Mouse (Mus musculus): ENCODE measurements around the gene Tubgcp3. TPM values are rescaled to one million over a fixed set of nuclear protein-coding genes. Genes with fewer than 3 reads are reported as not detected.
A peak's percentile ranks its signal among the peaks of the same experiment; 100 is the strongest.

The Tubgcp3 gene
- total and polyA plus RNA-seq, 3 experiments, result 30.0 to 62.0 (median 61.4) TPM

DNA sequence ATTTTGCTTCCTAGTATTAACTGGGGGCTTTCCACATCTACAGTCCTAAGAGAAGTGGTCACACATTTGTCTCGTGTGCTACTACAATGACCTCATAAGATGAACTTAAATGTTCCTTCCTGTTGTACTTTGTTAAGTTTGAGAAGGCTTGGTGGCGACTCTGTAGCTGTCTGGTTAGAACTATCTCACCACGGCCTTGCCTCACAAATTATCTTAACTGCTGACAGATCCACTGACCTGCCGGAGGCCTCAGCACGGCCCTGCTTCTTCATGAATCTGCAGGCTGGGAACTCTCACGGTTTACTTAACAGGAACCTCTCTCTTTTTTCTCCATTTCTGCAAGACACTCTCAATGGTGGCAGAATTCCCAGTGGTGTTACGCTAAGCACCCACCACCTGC is 27.2 kb downstream of the Tubgcp3 start:
- DNase-seq (ENCODE audit: low spot score), result no peak
- peaks cover 90% of the 10 kb centered on the region for H3K36me3 ChIP-seq (replicated peaks)
- ATAC-seq (ENCODE audit: extremely low read depth, insufficient number of reproducible peaks, low FRiP score, poor library complexity, severe bottlenecking), result no peak

DNA sequence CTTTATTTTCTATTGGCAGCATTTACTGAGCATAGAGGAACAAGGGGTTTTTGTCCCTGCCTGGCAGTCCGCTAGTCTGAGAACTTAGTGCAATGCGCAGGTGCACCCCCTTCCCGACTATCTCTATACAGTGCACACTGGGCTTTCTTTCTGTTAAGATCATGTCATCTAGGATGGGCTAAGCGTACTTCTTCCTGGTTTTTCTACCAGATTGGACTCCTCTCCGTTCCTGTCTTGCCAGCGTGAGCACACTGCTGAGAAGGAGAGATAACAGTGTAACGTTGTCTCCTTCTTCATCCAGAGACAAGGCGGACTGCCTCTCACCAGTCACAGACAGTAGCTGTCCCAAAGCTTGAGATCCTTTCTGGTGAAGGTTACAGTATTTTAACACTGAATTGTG is 27.7 kb downstream of the Tubgcp3 start:
- no peak for TF ChIP-seq TAL1 (conservative IDR thresholded peaks at IDR 0.05; ENCODE audit: low read depth, low read length)
- no peak for TF ChIP-seq CTCF (IDR thresholded peaks at IDR 0.05; ENCODE audit: low read depth, low read length)
- TF ChIP-seq POLR2AphosphoS5 (IDR thresholded peaks at IDR 0.05; ENCODE audit: insufficient replicate concordance, low read depth, low read length), result no peak
- TF ChIP-seq GATA2 (IDR thresholded peaks at IDR 0.05; ENCODE audit: borderline replicate concordance, low read depth, low read length), result no peak
- TF ChIP-seq GATA1 (IDR thresholded peaks at IDR 0.05; ENCODE audit: borderline replicate concordance, low read length), result no peak
- H3K36me3 ChIP-seq (replicated peaks), result peaks cover 90% of the 10 kb centered on the region
- no peak overlapping the region for H3K4me3 ChIP-seq (ENCODE audit: low read depth, low read length)
- ATAC-seq (ENCODE audit: extremely low read depth, insufficient number of reproducible peaks, low FRiP score, poor library complexity, severe bottlenecking) (no peak), DNase-seq (ENCODE audit: low spot score) (no peak)
- no peaks in the 10 kb centered on the region for H3K9me3 ChIP-seq (replicated peaks)
- H3K27me3 ChIP-seq (ENCODE audit: insufficient read depth, low read length), result no peaks in the 10 kb centered on the region
- H3K4me1 ChIP-seq (ENCODE audit: insufficient read depth, low read depth, low read length), result no peaks in the 10 kb centered on the region

More for the DNA sequence above, 27.2 kb downstream of the Tubgcp3 start:
- TF ChIP-seq POLR2AphosphoS5 (IDR thresholded peaks at IDR 0.05; ENCODE audit: insufficient replicate concordance, low read depth, low read length) (no peak), GATA2 (IDR thresholded peaks at IDR 0.05; ENCODE audit: borderline replicate concordance, low read depth, low read length) (no peak), CTCF (IDR thresholded peaks at IDR 0.05; ENCODE audit: low read depth, low read length) (no peak), GATA1 (IDR thresholded peaks at IDR 0.05; ENCODE audit: borderline replicate concordance, low read length) (no peak), TAL1 (conservative IDR thresholded peaks at IDR 0.05; ENCODE audit: low read depth, low read length) (no peak)
- H3K4me1 ChIP-seq (ENCODE audit: insufficient read depth, low read depth, low read length), result no peaks in the 10 kb centered on the region
- no peaks in the 10 kb centered on the region for H3K27me3 ChIP-seq (ENCODE audit: insufficient read depth, low read length)
- H3K4me3 ChIP-seq (ENCODE audit: low read depth, low read length), result no peak overlapping the region
- H3K9me3 ChIP-seq (replicated peaks), result no peaks in the 10 kb centered on the region

DNA sequence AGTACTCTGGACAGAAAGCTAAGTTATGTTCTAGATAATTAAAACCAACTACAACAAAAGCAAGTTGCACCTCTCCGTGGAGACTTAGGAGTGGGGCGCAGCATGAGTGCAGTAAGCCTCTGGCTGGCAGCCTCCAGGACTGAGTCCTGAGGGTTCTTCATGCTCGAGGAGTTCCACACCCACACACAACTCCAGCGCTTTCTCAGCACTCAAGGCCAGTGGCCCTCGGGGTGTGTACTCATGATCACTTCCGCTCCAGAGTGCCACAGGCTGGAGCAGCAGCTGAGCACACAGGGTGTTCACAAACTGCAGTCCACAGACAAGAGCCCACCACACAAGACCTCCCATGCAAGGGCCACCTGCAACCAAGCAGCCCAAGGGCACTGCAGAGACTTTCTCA is 30.5 kb downstream of the Tubgcp3 start:
- H3K4me3 ChIP-seq (ENCODE audit: low read depth, low read length), result no peak overlapping the region
- no peaks in the 10 kb centered on the region for H3K4me1 ChIP-seq (ENCODE audit: insufficient read depth, low read depth, low read length)
- ATAC-seq (ENCODE audit: extremely low read depth, insufficient number of reproducible peaks, low FRiP score, poor library complexity, severe bottlenecking) (no peak), DNase-seq (ENCODE audit: low spot score) (no peak)
- peaks cover 91% of the 10 kb centered on the region for H3K36me3 ChIP-seq (replicated peaks)
- TF ChIP-seq CTCF (IDR thresholded peaks at IDR 0.05; ENCODE audit: low read depth, low read length), result no peak
- no peaks in the 10 kb centered on the region for H3K27me3 ChIP-seq (ENCODE audit: insufficient read depth, low read length)
- no peaks in the 10 kb centered on the region for H3K9me3 ChIP-seq (replicated peaks)

DNA sequence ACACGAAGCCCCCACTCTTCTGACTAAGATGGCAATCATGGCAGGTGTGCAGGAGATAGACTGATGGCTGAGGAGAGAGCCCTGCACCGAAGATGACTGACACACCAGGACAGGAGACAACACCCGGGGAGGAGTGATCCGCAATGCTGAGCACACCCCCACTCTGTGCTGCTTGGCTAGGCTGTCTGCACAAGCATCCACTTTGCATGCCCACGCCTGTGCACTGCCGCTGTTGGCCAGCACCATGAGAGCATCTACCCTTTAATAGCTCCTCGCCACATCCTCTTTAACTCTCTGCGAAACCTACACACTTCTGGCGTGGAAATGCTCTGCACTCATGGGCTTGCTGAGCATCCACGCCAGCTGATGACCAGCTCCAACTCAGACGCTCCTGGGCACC is 33.6 kb downstream of the Tubgcp3 start:
- H3K4me1 ChIP-seq (ENCODE audit: insufficient read depth, low read depth, low read length), result no peaks in the 10 kb centered on the region
- no peaks in the 10 kb centered on the region for H3K27me3 ChIP-seq (ENCODE audit: insufficient read depth, low read length)
- H3K36me3 ChIP-seq (replicated peaks), result peaks cover 93% of the 10 kb centered on the region
- ATAC-seq (ENCODE audit: extremely low read depth, insufficient number of reproducible peaks, low FRiP score, poor library complexity, severe bottlenecking) (no peak), DNase-seq (ENCODE audit: low spot score) (no peak)
- no peak overlapping the region for H3K4me3 ChIP-seq (ENCODE audit: low read depth, low read length)
- TF ChIP-seq CTCF (IDR thresholded peaks at IDR 0.05; ENCODE audit: low read depth, low read length), result no peak
- no peak for TF ChIP-seq GATA2 (IDR thresholded peaks at IDR 0.05; ENCODE audit: borderline replicate concordance, low read depth, low read length)
- TF ChIP-seq POLR2AphosphoS5 (IDR thresholded peaks at IDR 0.05; ENCODE audit: insufficient replicate concordance, low read depth, low read length), result no peak
- TF ChIP-seq TAL1 (conservative IDR thresholded peaks at IDR 0.05; ENCODE audit: low read depth, low read length), result no peak
- TF ChIP-seq GATA1 (IDR thresholded peaks at IDR 0.05; ENCODE audit: borderline replicate concordance, low read length), result no peak
- H3K9me3 ChIP-seq (replicated peaks), result no peaks in the 10 kb centered on the region

DNA sequence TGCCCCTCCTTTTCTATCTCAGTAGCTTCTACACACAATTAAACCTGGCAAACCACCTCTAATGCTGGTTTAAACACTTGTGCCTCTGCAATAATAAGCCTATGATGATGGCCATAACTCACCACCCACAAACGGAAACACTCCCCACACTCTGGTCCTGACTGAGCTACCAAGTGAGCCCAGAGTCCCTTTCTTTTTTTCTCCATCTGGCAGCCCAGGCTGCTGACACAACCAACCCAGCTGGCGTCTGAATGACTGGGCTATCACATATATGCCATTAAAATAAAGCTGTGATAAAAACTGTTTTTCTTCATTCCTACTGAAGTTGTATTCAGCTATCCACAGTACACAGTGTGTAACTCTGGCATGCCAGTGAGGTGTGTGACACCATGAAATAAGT is 36.7 kb downstream of the Tubgcp3 start:
- no peak for ATAC-seq (ENCODE audit: extremely low read depth, insufficient number of reproducible peaks, low FRiP score, poor library complexity, severe bottlenecking)
- no peaks in the 10 kb centered on the region for H3K27me3 ChIP-seq (ENCODE audit: insufficient read depth, low read length)
- H3K4me3 ChIP-seq (ENCODE audit: low read depth, low read length), result no peak overlapping the region
- TF ChIP-seq GATA2 (IDR thresholded peaks at IDR 0.05; ENCODE audit: borderline replicate concordance, low read depth, low read length) (no peak), CTCF (IDR thresholded peaks at IDR 0.05; ENCODE audit: low read depth, low read length) (no peak), POLR2AphosphoS5 (IDR thresholded peaks at IDR 0.05; ENCODE audit: insufficient replicate concordance, low read depth, low read length) (no peak), GATA1 (IDR thresholded peaks at IDR 0.05; ENCODE audit: borderline replicate concordance, low read length) (no peak), TAL1 (conservative IDR thresholded peaks at IDR 0.05; ENCODE audit: low read depth, low read length) (no peak)
- no peaks in the 10 kb centered on the region for H3K9me3 ChIP-seq (replicated peaks)
- DNase-seq (ENCODE audit: low spot score), result no peak
- H3K36me3 ChIP-seq (replicated peaks), result peaks cover 92% of the 10 kb centered on the region
- H3K4me1 ChIP-seq (ENCODE audit: insufficient read depth, low read depth, low read length), result no peaks in the 10 kb centered on the region

DNA sequence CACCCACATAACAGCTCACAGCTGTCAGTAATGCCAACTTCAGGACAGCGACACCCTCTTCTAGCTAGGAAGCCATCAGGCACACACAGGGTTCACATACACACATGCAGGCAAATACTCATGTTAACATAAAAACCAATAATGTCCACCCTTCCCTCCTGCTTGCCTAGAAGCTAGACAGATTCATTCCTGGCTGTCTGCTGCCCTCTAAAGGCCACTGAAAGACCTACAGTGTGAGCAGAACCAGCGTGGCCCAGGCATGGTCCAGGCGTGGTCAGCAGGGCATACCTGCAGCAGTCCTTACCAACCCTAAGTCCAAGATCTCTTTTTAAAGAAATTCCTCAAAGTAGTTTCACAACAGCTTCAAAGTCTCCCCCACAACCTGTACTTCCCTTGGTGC is 43.0 kb downstream of the Tubgcp3 start:
- Histone ChIP-seq H3K4me1 (ENCODE audit: insufficient read depth, low read depth, low read length) (no peaks in the 10 kb centered on the region), H3K27me3 (ENCODE audit: insufficient read depth, low read length) (no peaks in the 10 kb centered on the region), H3K36me3 (replicated peaks) (peaks cover 94% of the 10 kb centered on the region), H3K4me3 (ENCODE audit: low read depth, low read length) (no peak overlapping the region), H3K9me3 (replicated peaks) (no peaks in the 10 kb centered on the region)
- DNase-seq (ENCODE audit: low spot score) (peak; percentile 11), ATAC-seq (ENCODE audit: extremely low read depth, insufficient number of reproducible peaks, low FRiP score, poor library complexity, severe bottlenecking) (0 out of 2 replicates have a peak, but pooled peaks have one; percentile 40)
- TF ChIP-seq CTCF (IDR thresholded peaks at IDR 0.05; ENCODE audit: low read depth, low read length) (peak; percentile 31; the same call in 1 of the 2 replicates), TAL1 (conservative IDR thresholded peaks at IDR 0.05; ENCODE audit: low read depth, low read length) (no peak)

DNA sequence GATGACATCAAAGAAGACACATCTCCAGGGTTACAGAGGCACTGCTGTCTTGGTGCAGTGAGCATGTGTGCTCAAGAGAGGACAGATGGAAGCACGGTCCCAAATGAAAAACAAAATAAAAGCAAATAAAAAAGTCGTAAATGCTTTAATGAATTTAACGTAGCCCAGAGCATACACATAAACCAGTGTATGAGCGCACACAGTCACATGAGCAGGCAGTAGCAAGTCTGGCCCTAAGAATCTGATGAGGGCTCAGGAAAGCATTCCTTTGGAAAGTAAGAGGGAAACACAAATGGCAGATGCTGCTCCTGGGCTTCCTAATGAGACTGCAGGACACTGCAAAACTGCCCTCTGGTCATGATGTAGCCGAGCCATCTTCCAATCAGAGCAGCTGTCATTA is 46.2 kb downstream of the Tubgcp3 start:
- DNase-seq (ENCODE audit: low spot score), result no peak

More for the DNA sequence above, 46.2 kb downstream of the Tubgcp3 start:
- Histone ChIP-seq H3K9me3 (replicated peaks) (no peaks in the 10 kb centered on the region; the same call in 1 of the 2 replicates), H3K4me3 (ENCODE audit: low read depth, low read length) (no peak overlapping the region), H3K36me3 (replicated peaks) (peaks cover 100% of the 10 kb centered on the region), H3K4me1 (ENCODE audit: insufficient read depth, low read depth, low read length) (no peaks in the 10 kb centered on the region), H3K27me3 (ENCODE audit: insufficient read depth, low read length) (no peaks in the 10 kb centered on the region)
- TF ChIP-seq TAL1 (conservative IDR thresholded peaks at IDR 0.05; ENCODE audit: low read depth, low read length) (no peak), POLR2AphosphoS5 (IDR thresholded peaks at IDR 0.05; ENCODE audit: insufficient replicate concordance, low read depth, low read length) (no peak), GATA1 (IDR thresholded peaks at IDR 0.05; ENCODE audit: borderline replicate concordance, low read length) (no peak), GATA2 (IDR thresholded peaks at IDR 0.05; ENCODE audit: borderline replicate concordance, low read depth, low read length) (no peak), CTCF (IDR thresholded peaks at IDR 0.05; ENCODE audit: low read depth, low read length) (no peak)
- ATAC-seq (ENCODE audit: extremely low read depth, insufficient number of reproducible peaks, low FRiP score, poor library complexity, severe bottlenecking), result no peak

Data from G1E (cell line).